Mouse (Mus musculus) liver, postnatal 0 days (tissue): Measurements from ENCODE around the gene Gsk3b.

Source experiments
- CTCF ChIP-seq: sonication (generic); IDR thresholded peaks from 2 replicates; pipeline ENCODE4 v1.5.1; 2016; ENCODE audit warnings: antibody characterized with exemption, low read depth
- EP300 ChIP-seq: IDR thresholded peaks from 2 replicates; pipeline ENCODE4 v1.6.1; 2016; ENCODE audit warnings: antibody characterized with exemption, low read depth, mild to moderate bottlenecking

- TF ChIP-seq EP300 (no peak), CTCF (no peak)
Observed at GRCm38 (mm10) chr16:38150555-38150954, 61.8 kb downstream of the Gsk3b start.
